10 mouse cellular contexts compared by ENCODE assay signal in genomic region chr12:118303066-118303465, GRCm38 (mm10). TPM values are rescaled to one million over a fixed set of nuclear protein-coding genes. Genes with fewer than 3 reads are reported as not detected.
DNase-seq lines count a peak whose midpoint lies in the region; ATAC-seq and TF ChIP-seq lines count a peak whose summit lies in the region.
"Had no signal": no experiment of that assay in that cellular context is flagged by ENCODE, and none has a peak within 500 bp of the region (broad histone marks: within the 10 kb centered on the region; RNA-seq: fewer than 3 reads in every experiment).

No protein-coding gene starts in this region.

- no peak overlapping the region for H3K27ac ChIP-seq in stomach, embryonic 14.5 days (ENCODE audit: low read length)
- no peak overlapping the region for H3K27ac ChIP-seq in stomach, postnatal 0 days (replicated peaks)
- H3K27ac ChIP-seq in limb, embryonic 14.5 days (replicated peaks; ENCODE audit: low read depth, low read length): no peak overlapping the region

- H3K4me3 ChIP-seq in stomach, embryonic 14.5 days (ENCODE audit: low read depth, low read length): 0 out of 2 replicates have a peak overlapping the region, but pooled peaks have one; percentile 90
- no peak overlapping the region for H3K4me3 ChIP-seq in stomach, postnatal 0 days (ENCODE audit: low read depth, low read length)
- no peak overlapping the region; the same call in 1 of the 2 replicates for H3K4me3 ChIP-seq in limb, embryonic 14.5 days (replicated peaks; ENCODE audit: low read length)

- no peak for TF ChIP-seq CTCF in stomach, postnatal 0 days (IDR thresholded peaks at IDR 0.05; ENCODE audit: low read depth)

- TF ChIP-seq EP300 in stomach, postnatal 0 days (optimal IDR thresholded peaks at IDR 0.05): no peak

- H3K4me2 ChIP-seq in stomach, embryonic 14.5 days (replicated peaks; ENCODE audit: low read depth, low read length): peak overlapping the region; percentile 75; the same call in 1 of the 2 replicates
- H3K4me2 ChIP-seq in stomach, postnatal 0 days (replicated peaks; ENCODE audit: low read depth): no peak overlapping the region
- peak overlapping the region; percentile 80 for H3K4me2 ChIP-seq in limb, embryonic 14.5 days (replicated peaks; ENCODE audit: low read depth, low read length, severe bottlenecking)

- no peak for ATAC-seq in stomach, embryonic 14.5 days (ENCODE audit: insufficient number of reproducible peaks, insufficient read depth, low FRiP score, low read depth)
- no peak for ATAC-seq in stomach, postnatal 0 days (ENCODE audit: low FRiP score, low TSS enrichment)
- no peak for ATAC-seq in limb, embryonic 14.5 days (ENCODE audit: low FRiP score, low read depth)
- ATAC-seq in inflammation-experienced regulatory T-cells, adult 6 months: no peak

- no peaks in the 10 kb centered on the region for H3K27me3 ChIP-seq in stomach, embryonic 14.5 days (ENCODE audit: control insufficient read depth, insufficient read depth, low read length)
- H3K27me3 ChIP-seq in stomach, postnatal 0 days (ENCODE audit: control insufficient read depth, insufficient read depth, low read length): no peaks in the 10 kb centered on the region
- H3K27me3 ChIP-seq in limb, embryonic 14.5 days (ENCODE audit: control insufficient read depth, insufficient read depth, low read length): no peaks in the 10 kb centered on the region

- 90% methylated on average over 5 of the region's 5 CpGs for WGBS in stomach, embryonic 14.5 days
- 97% methylated on average over 5 of the region's 5 CpGs for WGBS in stomach, postnatal 0 days
- 92% methylated on average over 5 of the region's 5 CpGs for WGBS in limb, embryonic 14.5 days

- no peaks in the 10 kb centered on the region for H3K9me3 ChIP-seq in stomach, embryonic 14.5 days (ENCODE audit: control insufficient read depth, low read depth, low read length)
- H3K9me3 ChIP-seq in stomach, postnatal 0 days (ENCODE audit: control insufficient read depth, low read length): no peaks in the 10 kb centered on the region
- H3K9me3 ChIP-seq in limb, embryonic 14.5 days (ENCODE audit: control insufficient read depth, low read length): no peaks in the 10 kb centered on the region

- peak; percentile 57 for DNase-seq in cerebellum, adult 9-11 months
- DNase-seq in cerebellum, postnatal 36 days: no peak
- DNase-seq in stomach, postnatal 0 days (ENCODE audit: low spot score): no peak
- no peak for DNase-seq in limb, embryonic 14.5 days (ENCODE audit: low spot score)
- DNase-seq in spleen, postnatal 14 days (ENCODE audit: low spot score in 2 of 2): no peak
- no peak for DNase-seq in thymus, postnatal 36 days
- DNase-seq: cerebellum, adult 11 months; kidney, postnatal 14 days had no signal

- H3K4me1 ChIP-seq in stomach, embryonic 14.5 days (ENCODE audit: control insufficient read depth, insufficient read depth, low read length): peaks cover 19% of the 10 kb centered on the region; the same call in 1 of the 2 replicates
- no peaks in the 10 kb centered on the region for H3K4me1 ChIP-seq in stomach, postnatal 0 days (replicated peaks; ENCODE audit: control insufficient read depth, insufficient read depth)
- H3K4me1 ChIP-seq in limb, embryonic 14.5 days (ENCODE audit: control insufficient read depth, insufficient read depth, low read length): peaks cover 18% of the 10 kb centered on the region

- no peak for TF ChIP-seq POLR2A in limb, embryonic 14.5 days (IDR thresholded peaks at IDR 0.05; ENCODE audit: borderline replicate concordance, extremely low read depth, insufficient read depth, insufficient read length)

- H3K9ac ChIP-seq in stomach, embryonic 14.5 days (replicated peaks; ENCODE audit: low read depth, low read length): no peak overlapping the region; the same call in 1 of the 2 replicates
- H3K9ac ChIP-seq in stomach, postnatal 0 days (ENCODE audit: low read length): no peak overlapping the region
- H3K9ac ChIP-seq in limb, embryonic 14.5 days (ENCODE audit: low read depth, low read length, severe bottlenecking): no peak overlapping the region

- no peaks in the 10 kb centered on the region for H3K36me3 ChIP-seq in stomach, embryonic 14.5 days (ENCODE audit: control insufficient read depth, insufficient read depth, low read length)
- no peaks in the 10 kb centered on the region for H3K36me3 ChIP-seq in stomach, postnatal 0 days (ENCODE audit: control insufficient read depth, insufficient read depth, low read length)
- no peaks in the 10 kb centered on the region; the same call in 1 of the 2 replicates for H3K36me3 ChIP-seq in limb, embryonic 14.5 days (ENCODE audit: control insufficient read depth, insufficient read depth, low read length)

RNA-seq across cellular contexts. Expression of gene Sp4, which starts 1.8 kb away (rescaled TPM):
- polyA plus RNA-seq in stomach, embryonic 14.5 days (2014; fragmentation: Nextera tagmentation; extraction: Ambion mirVana): 9.5 and 11.1 TPM in 2 replicates
- polyA plus RNA-seq in stomach, postnatal 0 days (2015; fragmentation: Nextera tagmentation; extraction: Ambion mirVana): 2.2 and 2.4 TPM in 2 replicates
- 5.9 and 7.0 TPM in 2 replicates for polyA plus RNA-seq in limb, embryonic 14.5 days (2012; rRNA removed)
- 8.0 and 10.1 TPM in 2 replicates for polyA plus RNA-seq in limb, embryonic 14.5 days (2014; fragmentation: Nextera tagmentation; extraction: Ambion mirVana)
- polyA plus RNA-seq in inflammation-experienced regulatory T-cells, adult 6 months (2017; shearing (Covaris generic)): 10 to 100 TPM; 18.0 to 24.1 (median 20.7) TPM
